Mouse (Mus musculus) lung, adult 18-20 months (tissue): ENCODE results near the gene Sardh.

Source experiments
- DNase-seq, 2 experiments: peaks; one replicate each; pipeline ENCODE4 v3.0.0; 2022; ENCODE audit warnings: mixed read lengths in 2 of 2

Sardh gene

GRCm38 (mm10) chr2:27223012-27223421 lies 25.1 kb downstream of the Sardh start:
- no peak for DNase-seq

- DNase-seq: no peak
Measured at GRCm38 (mm10) chr2:27218569-27218968, 29.6 kb downstream of the Sardh start.

GRCm38 (mm10) chr2:27218121-27218544 lies 30.0 kb downstream of the Sardh start:
- no peak for DNase-seq

GRCm38 (mm10) chr2:27215537-27215936 lies 32.6 kb downstream of the Sardh start:
- no peak for DNase-seq

GRCm38 (mm10) chr2:27211966-27212893 lies 35.9 kb downstream of the Sardh start:
- peak; percentile 40 to 50 for DNase-seq

- DNase-seq: no peak
Measured at GRCm38 (mm10) chr2:27210676-27211210, 37.4 kb downstream of the Sardh start.

GRCm38 (mm10) chr2:27210255-27210654 lies 37.9 kb downstream of the Sardh start:
- peak in 1 of 2 experiments; percentile 30 for DNase-seq

- no peak for DNase-seq
Measured at GRCm38 (mm10) chr2:27209816-27210215, 38.3 kb downstream of the Sardh start.

- no peak for DNase-seq
Measured at GRCm38 (mm10) chr2:27209370-27209769, 38.8 kb downstream of the Sardh start.

- peak; percentile 50 to 75 for DNase-seq
Measured at GRCm38 (mm10) chr2:27207126-27207525, 41.0 kb downstream of the Sardh start.

GRCm38 (mm10) chr2:27206128-27206797 lies 41.9 kb downstream of the Sardh start:
- peak; percentile 62 to 71 for DNase-seq

- no peak for DNase-seq
Measured at GRCm38 (mm10) chr2:27205666-27206065, 42.5 kb downstream of the Sardh start.

- DNase-seq: peak in 1 of 2 experiments; percentile 59
Measured at GRCm38 (mm10) chr2:27200586-27200985, 47.6 kb downstream of the Sardh start.

- DNase-seq: no peak
Measured at GRCm38 (mm10) chr2:27198551-27199246, 49.4 kb downstream of the Sardh start.

GRCm38 (mm10) chr2:27189994-27190393 lies 58.1 kb downstream of the Sardh start:
- no peak for DNase-seq

- no peak for DNase-seq
Measured at GRCm38 (mm10) chr2:27187531-27187930, 60.6 kb downstream of the Sardh start.

GRCm38 (mm10) chr2:27183734-27184133 lies 64.4 kb downstream of the Sardh start:
- DNase-seq: no peak

- DNase-seq: peak; percentile 14 to 17
Measured at GRCm38 (mm10) chr2:27181907-27182306, 66.2 kb downstream of the Sardh start.

- no peak for DNase-seq
Measured at GRCm38 (mm10) chr2:27179101-27179500, 69.0 kb downstream of the Sardh start.

- DNase-seq: no peak
Measured at GRCm38 (mm10) chr2:27175696-27176267, 72.4 kb downstream of the Sardh start.

GRCm38 (mm10) chr2:27174242-27174641 lies 73.9 kb downstream of the Sardh start:
- no peak for DNase-seq

GRCm38 (mm10) chr2:27166999-27167398 lies 81.1 kb downstream of the Sardh start:
- no peak for DNase-seq

GRCm38 (mm10) chr2:27166074-27166473 lies 82.1 kb downstream of the Sardh start:
- DNase-seq: no peak
